Mouse (Mus musculus) embryonic facial prominence, embryonic 10.5 days (tissue): ENCODE results near the gene Mpzl2. TPM values are rescaled to one million over a fixed set of nuclear protein-coding genes. Genes with fewer than 3 reads are reported as not detected.

Experiments
- DNase-seq: peaks from one replicate; pipeline ENCODE4 v3.0.0-alpha.2; 2017; ENCODE audit warnings: low spot score
- H3K27ac ChIP-seq: fragments of 300-500 bp; sonication (generic); replicated peaks from 2 replicates; pipeline ENCODE4 v1.5.1; 2016; ENCODE audit warnings: mild to moderate bottlenecking
- H3K27me3 ChIP-seq: fragments of 300-500 bp; sonication (generic); replicated peaks from 2 replicates; pipeline ENCODE4 v1.6.1; 2016; ENCODE audit warnings: low read depth, mild to moderate bottlenecking; ENCODE audit not compliant: poor library complexity, severe bottlenecking
- H3K36me3 ChIP-seq: fragments of 300-500 bp; sonication (generic); replicated peaks from 2 replicates; pipeline ENCODE4 v1.6.1; 2016; ENCODE audit warnings: mild to moderate bottlenecking, moderate library complexity
- H3K4me1 ChIP-seq: fragments of 300-500 bp; sonication (generic); 2 replicates; pipeline ENCODE4 v1.6.1; 2016
- H3K4me3 ChIP-seq: fragments of 300-500 bp; sonication (generic); 2 replicates; pipeline ENCODE4 v1.5.1; 2016; ENCODE audit warnings: mild to moderate bottlenecking, moderate library complexity
- H3K9me3 ChIP-seq: fragments of 300-500 bp; sonication (generic); 2 replicates; pipeline ENCODE4 v1.6.1; 2016; ENCODE audit warnings: mild to moderate bottlenecking
- WGBS: fragments of 180-500 bp; shearing (Covaris S2); methylation state at CpG from one replicate; pipeline ENCODE4 v1.1.7; 2016; 5-methylcytosine and 5-hydroxymethylcytosine counted together
- polyA plus RNA-seq: library from polyadenylated mRNA; unstranded; fragments of >200 nt; fragmentation: Nextera tagmentation; extraction: Ambion mirVana; gene quantifications from 2 replicates; pipeline ENCODE4 v1.2.1, GENCODE M21; 2016

Gene Mpzl2
- polyA plus RNA-seq, 1 experiment from 2014 or later, result 9.7 TPM

- no peak overlapping the region for H3K27ac ChIP-seq
- DNase-seq, result no peak
- H3K4me3 ChIP-seq, result no peak overlapping the region
- H3K27me3 ChIP-seq, result 0 out of 2 replicates have a peak, but pooled peaks cover 21% of the 10 kb centered on the region
- peaks cover 6% of the 10 kb centered on the region; the same call in 1 of the 2 replicates for H3K4me1 ChIP-seq
- H3K36me3 ChIP-seq, result no peaks in the 10 kb centered on the region
- H3K9me3 ChIP-seq, result no peaks in the 10 kb centered on the region
- WGBS, result 70% methylated on average over 4 of the region's 4 CpGs
Measured at GRCm38 (mm10) chr9:45092641-45093040, 53.0 kb downstream of the Mpzl2 start.

- Histone ChIP-seq H3K36me3 (no peaks in the 10 kb centered on the region), H3K27me3 (0 out of 2 replicates have a peak, but pooled peaks cover 30% of the 10 kb centered on the region), H3K4me3 (no peak overlapping the region), H3K27ac (no peak overlapping the region), H3K9me3 (no peaks in the 10 kb centered on the region), H3K4me1 (peaks cover 6% of the 10 kb centered on the region; the same call in 1 of the 2 replicates)
- WGBS, result 78% methylated on average over 6 of the region's 6 CpGs
- no peak for DNase-seq
Measured at GRCm38 (mm10) chr9:45095149-45095937, 55.7 kb downstream of the Mpzl2 start.

- Histone ChIP-seq H3K27ac (no peak overlapping the region), H3K9me3 (no peaks in the 10 kb centered on the region), H3K4me1 (peaks cover 8% of the 10 kb centered on the region), H3K36me3 (no peaks in the 10 kb centered on the region), H3K4me3 (no peak overlapping the region), H3K27me3 (0 out of 2 replicates have a peak, but pooled peaks cover 30% of the 10 kb centered on the region)
- 83% methylated on average over 5 of the region's 5 CpGs for WGBS
- no peak for DNase-seq
Measured at GRCm38 (mm10) chr9:45097877-45098276, 58.3 kb downstream of the Mpzl2 start.

DNA sequence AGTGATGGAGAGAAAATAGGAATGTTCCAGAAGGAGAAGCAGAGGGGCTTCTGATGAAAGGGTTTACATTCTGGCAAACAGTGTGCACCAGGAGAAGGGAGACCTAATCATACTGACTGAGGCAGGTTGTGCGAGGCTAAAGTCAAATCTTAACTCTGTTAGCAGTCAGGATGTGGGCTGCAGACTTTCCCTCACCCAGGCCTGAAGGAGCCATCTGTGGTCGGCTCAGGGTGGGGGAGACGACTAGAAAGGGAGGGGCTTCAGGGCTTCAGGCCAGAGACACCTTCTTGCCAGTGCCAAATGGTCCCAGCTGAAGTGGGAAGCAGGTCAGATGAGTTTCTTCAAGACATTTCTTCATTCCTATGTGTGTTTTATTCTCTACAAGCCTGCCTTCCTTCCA is 58.8 kb downstream of the Mpzl2 start:
- no peaks in the 10 kb centered on the region for H3K36me3 ChIP-seq
- H3K4me1 ChIP-seq, result peaks cover 14% of the 10 kb centered on the region
- WGBS, result 61% methylated on average over 3 of the region's 3 CpGs

DNA sequence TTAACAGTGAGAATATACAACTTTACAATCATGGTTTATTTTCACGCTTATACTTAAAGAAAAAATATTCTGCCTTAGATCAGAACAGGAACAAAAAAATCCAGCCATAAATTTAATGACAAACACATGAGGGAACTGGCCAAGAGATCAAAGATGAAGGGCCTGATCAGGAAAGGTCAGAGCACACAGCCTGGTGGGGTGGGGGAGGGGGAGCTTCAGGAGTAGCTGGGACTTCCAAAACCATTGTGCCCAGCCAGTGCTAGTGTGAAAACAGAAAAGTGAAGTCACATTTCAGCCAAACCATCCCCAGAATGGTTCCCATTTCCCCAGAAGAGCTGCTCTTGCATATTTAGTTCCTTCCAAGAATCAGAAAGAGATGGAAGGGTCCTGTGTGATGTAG is 62.9 kb downstream of the Mpzl2 start:
- 0 out of 2 replicates have a peak, but pooled peaks cover 12% of the 10 kb centered on the region for H3K27me3 ChIP-seq
- no peak overlapping the region for H3K4me3 ChIP-seq
- peak overlapping the region; percentile 61; the same call in 1 of the 2 replicates for H3K27ac ChIP-seq
- no peaks in the 10 kb centered on the region for H3K9me3 ChIP-seq
- H3K36me3 ChIP-seq, result no peaks in the 10 kb centered on the region
- H3K4me1 ChIP-seq, result peaks cover 20% of the 10 kb centered on the region
- WGBS, result 69% methylated on average over 1 of the region's 1 CpGs
- DNase-seq, result peak; percentile 43

More for the DNA sequence above, 58.8 kb downstream of the Mpzl2 start:
- Histone ChIP-seq H3K27me3 (0 out of 2 replicates have a peak, but pooled peaks cover 30% of the 10 kb centered on the region), H3K4me3 (no peak overlapping the region), H3K9me3 (no peaks in the 10 kb centered on the region), H3K27ac (no peak overlapping the region)
- no peak for DNase-seq

- Histone ChIP-seq H3K27ac (peak overlapping the region; percentile 61; the same call in 1 of the 2 replicates), H3K4me1 (peaks cover 20% of the 10 kb centered on the region), H3K9me3 (no peaks in the 10 kb centered on the region), H3K27me3 (0 out of 2 replicates have a peak, but pooled peaks cover 6% of the 10 kb centered on the region), H3K4me3 (no peak overlapping the region), H3K36me3 (no peaks in the 10 kb centered on the region)
- peak; percentile 14 for DNase-seq
- 56% methylated on average over 11 of the region's 11 CpGs for WGBS
Measured at GRCm38 (mm10) chr9:45103211-45103979, 63.8 kb downstream of the Mpzl2 start.

Other genes with a start within 250 kb of the Mpzl2 start
- gene Tmem25, start 240.5 kb upstream of the Mpzl2 start, polyA plus RNA-seq, result 1.7 and 2.1 TPM in 2 replicates
- gene Ttc36, start 236.7 kb upstream of the Mpzl2 start, polyA plus RNA-seq, result not detected in 2 replicates
- gene Kmt2a, start 158.5 kb upstream of the Mpzl2 start, polyA plus RNA-seq, result 14.1 and 14.9 TPM in 2 replicates
- gene Atp5l, start 119.1 kb upstream of the Mpzl2 start, polyA plus RNA-seq, result 499 and 516 TPM in 2 replicates
- 23.2 and 23.7 TPM in 2 replicates for gene Ube4a, start 74.2 kb upstream of the Mpzl2 start, polyA plus RNA-seq
- not detected in 2 replicates for gene Cd3g, start 59.4 kb upstream of the Mpzl2 start, polyA plus RNA-seq
- not detected in 2 replicates for gene Cd3d, start 58.0 kb upstream of the Mpzl2 start, polyA plus RNA-seq
- not detected in 2 replicates for gene Cd3e, start 30.2 kb upstream of the Mpzl2 start, polyA plus RNA-seq
- 2.2 and 3.7 TPM in 2 replicates for gene Mpzl3, start 15.4 kb downstream of the Mpzl2 start, polyA plus RNA-seq
- 0.96 and 1.4 TPM in 2 replicates for gene Jaml, start 39.4 kb downstream of the Mpzl2 start, polyA plus RNA-seq
- 6.7 and 7.3 TPM in 2 replicates for gene Scn2b, start 78.0 kb downstream of the Mpzl2 start, polyA plus RNA-seq
- 0.48 and 0.79 TPM in 2 replicates for gene Scn4b, start 98.6 kb downstream of the Mpzl2 start, polyA plus RNA-seq
- not detected in 2 replicates for gene BC049352, start 142.2 kb downstream of the Mpzl2 start, polyA plus RNA-seq
- 0.29 and 0.37 TPM in 2 replicates for gene Tmprss4, start 164.3 kb downstream of the Mpzl2 start, polyA plus RNA-seq
- gene Il10ra, start 229.3 kb downstream of the Mpzl2 start, polyA plus RNA-seq, result 0.55 and 0.59 TPM in 2 replicates